Mouse (Mus musculus) heart, postnatal 4 days (tissue): ENCODE measurements around the gene Dnm3. TPM values are rescaled to one million over a fixed set of nuclear protein-coding genes. Genes with fewer than 3 reads are reported as not detected.
A peak's percentile ranks its signal among the peaks of the same experiment; 100 is the strongest.

Experiments
- DNase-seq: peaks from one replicate; pipeline ENCODE4 v3.0.0; 2021
- total RNA-seq, 2 experiments: library from RNA; stranded (reverse); gene quantifications; 2 replicates each; pipeline ENCODE4 v1.2.3; 2021

Dnm3 gene
- total RNA-seq, 2 experiments from 2014 or later, result 4.5 to 5.5 TPM

- DNase-seq, result no peak
Measured at GRCm38 (mm10) chr1:162108181-162108671, 369.6 kb downstream of the Dnm3 start.

- no peak for DNase-seq
Measured at GRCm38 (mm10) chr1:162107011-162107606, 370.7 kb downstream of the Dnm3 start.

DNA sequence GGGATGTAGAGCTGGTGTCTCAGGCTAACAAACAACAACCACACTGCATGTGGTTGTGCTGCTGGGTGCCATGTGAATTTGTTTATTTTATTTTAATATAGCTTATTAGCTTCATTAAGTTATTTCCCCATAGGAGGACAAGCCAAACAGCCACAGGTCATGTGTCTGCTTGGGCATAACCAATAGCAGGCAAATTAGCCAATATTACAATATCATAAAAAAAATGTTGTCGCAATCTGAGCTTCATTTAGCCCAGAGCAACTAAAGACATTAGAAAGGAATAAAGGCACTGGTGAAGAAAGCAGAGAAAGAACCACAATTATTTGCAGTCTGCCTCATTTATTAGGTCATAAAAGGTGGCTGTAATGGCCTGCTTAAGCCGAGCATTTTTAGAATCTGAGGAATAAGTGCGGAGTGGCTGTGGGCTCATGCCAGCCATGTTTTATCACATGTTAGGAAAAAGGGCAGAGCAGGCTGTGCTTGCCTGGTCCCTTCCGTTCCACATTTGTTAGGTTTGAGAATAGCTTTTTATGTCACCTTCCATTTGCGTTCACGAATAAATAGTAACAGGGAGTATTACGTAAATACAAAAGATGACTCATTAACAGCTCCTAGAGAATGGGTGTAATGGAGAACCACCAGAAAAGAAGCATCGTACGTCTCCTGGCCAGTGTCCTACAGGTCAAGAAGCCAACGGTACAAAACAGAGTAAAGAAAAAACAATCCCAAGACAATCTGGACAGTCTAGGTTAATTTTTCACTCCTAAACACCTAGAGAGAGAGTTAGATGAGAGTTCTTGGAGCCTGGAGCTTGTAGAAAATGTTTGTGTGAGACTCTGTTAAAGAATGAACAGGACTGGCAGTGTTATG is 376.6 kb downstream of the Dnm3 start:
- no peak for DNase-seq

DNA sequence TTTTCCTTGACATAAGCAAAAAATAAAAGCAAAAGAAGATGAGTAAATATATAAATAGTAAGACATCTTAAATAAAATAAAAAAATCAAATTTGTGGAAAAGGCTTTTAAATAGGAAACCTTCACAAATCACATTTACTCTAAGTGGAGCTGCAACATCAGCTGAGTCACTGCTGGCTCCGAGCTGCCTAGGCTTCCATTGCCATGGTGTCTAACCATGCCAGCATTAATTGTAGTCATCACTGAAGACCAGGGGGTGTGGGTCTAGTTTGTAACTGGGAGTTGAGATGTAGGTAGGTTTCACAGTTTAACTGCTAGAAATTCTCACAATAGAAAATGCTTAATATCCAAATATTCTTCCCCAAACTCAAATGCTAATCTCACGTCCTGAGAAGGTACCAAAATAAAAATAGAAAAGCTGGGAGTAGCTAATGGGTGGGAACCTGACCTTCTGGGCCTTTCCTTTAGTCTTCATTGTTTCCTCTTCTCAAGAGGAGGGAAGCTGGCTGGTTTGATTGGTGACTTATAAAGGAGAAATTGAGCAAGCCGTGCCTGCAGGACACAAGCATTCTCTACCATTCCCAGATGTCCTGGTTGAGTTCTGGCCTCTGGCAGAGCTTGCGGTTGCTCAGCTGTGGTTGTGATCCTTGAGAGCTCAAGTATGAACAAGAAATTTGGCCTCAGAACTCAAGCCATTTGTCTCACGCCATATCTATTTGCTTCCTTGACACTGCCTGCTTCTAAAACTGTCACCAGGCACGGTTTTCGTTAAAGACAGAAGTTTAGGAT is 377.6 kb downstream of the Dnm3 start:
- no peak for DNase-seq

- DNase-seq, result no peak
Measured at GRCm38 (mm10) chr1:162099203-162099602, 378.6 kb downstream of the Dnm3 start.

- DNase-seq, result no peak
Measured at GRCm38 (mm10) chr1:162094523-162095272, 383.1 kb downstream of the Dnm3 start.

- DNase-seq, result peak; percentile 26
Measured at GRCm38 (mm10) chr1:162093806-162094522, 383.9 kb downstream of the Dnm3 start.

DNA sequence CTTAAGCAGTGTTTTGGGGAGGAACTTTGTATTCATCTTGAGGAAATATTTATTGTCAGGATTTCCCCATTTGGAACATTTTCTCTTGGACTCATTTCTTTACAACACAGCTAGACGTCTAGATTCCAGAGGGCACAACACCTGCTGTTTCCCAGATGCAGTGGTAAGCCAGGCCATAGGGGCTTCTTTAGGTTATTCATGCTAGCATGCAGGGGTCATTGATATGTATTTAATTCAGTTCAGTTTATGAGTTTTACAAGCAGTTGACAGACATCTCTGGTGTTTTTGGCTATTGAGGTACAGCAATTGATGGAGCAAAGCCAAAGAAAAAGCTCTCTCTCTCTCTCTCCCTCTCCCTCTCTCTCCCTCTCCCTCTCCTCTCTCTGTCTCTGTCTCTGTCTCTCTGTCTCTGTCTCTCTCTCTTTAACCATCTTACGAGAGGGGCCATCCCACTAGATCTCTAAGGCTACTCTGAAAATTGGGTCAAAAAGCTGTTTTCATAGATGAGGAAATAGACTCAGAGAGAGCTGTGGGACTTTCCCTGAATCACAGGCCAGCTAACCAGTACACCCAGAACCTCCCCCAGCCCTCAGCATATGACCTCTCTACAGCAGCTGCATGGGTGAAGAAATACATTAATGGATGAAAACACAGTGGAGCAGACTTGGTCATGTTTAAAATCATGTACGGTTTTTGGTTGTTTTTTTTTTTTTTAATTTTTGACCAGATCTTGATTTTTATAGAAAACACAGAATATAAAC is 384.8 kb downstream of the Dnm3 start:
- DNase-seq, result no peak

- DNase-seq, result no peak
Measured at GRCm38 (mm10) chr1:162092401-162092800, 385.4 kb downstream of the Dnm3 start.

DNA sequence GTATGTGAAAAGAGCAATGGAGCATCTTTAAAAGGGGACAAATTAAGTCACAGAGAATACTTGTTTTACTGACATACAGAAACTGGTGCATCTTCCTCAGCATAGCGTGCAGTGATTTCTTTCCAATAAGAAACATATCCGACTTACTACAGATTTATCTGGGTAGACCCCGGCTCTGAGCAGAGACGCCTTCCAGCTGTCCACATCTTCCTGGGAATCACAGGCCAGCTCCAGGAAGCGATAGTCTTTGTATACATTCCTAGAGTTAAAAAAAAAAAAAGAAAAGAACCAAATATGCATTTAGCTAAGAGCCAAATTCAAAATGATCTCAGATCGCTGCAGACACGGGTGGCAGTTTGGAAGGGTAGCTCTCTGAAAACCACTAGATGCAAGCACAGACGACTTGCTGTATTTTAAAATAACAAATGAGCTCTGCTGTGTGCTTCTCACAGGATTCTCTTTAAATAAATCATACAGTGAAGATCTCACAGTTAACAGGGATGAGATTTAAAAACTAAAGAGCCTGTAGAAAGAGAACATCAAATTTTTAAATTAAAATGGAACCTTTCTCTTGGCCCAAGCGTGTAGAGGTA is 393.9 kb downstream of the Dnm3 start:
- DNase-seq, result no peak

GRCm38 (mm10) chr1:162083354-162083753 is 394.5 kb downstream of the Dnm3 start:
- DNase-seq, result no peak

DNA sequence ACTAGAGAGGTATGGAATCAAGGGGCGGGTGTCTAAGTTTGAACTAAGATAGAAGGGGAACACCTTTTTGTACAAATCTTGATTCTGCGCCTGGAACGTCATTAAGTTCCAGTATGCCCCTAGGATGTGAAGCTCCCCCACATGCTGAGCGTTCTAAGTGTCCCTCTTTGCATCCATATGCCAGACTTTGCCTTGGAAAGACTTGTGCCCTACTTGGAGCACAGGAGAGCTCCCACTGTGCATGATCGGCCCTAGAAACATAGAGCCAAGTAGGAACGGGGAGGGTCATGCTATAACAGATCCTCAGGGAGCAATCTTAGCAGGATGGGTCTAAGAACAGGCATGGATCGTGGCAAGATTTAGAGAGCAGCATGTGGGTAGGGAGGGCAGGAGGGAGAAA is 395.1 kb downstream of the Dnm3 start:
- DNase-seq, result no peak

- no peak for DNase-seq
Measured at GRCm38 (mm10) chr1:162081693-162082372, 396.0 kb downstream of the Dnm3 start.

DNA sequence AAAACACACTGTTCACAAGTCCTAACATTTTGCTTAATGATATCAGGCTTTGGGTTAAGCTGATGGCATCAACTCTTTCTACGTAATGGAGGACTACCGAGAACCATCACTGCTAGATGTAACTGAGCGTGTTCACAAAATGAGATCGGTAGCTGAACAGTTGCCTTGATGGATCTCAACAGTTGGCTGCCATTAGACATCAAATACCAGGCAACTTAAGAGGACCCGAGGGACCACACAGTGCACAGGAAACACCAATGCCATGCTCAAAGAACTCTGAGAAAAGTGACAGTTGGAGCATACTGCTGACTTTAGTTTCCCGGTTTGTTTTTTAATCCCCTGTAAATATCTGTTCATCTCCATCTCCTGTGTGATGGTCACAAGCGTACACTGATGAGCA is 397.8 kb downstream of the Dnm3 start:
- DNase-seq, result no peak

DNA sequence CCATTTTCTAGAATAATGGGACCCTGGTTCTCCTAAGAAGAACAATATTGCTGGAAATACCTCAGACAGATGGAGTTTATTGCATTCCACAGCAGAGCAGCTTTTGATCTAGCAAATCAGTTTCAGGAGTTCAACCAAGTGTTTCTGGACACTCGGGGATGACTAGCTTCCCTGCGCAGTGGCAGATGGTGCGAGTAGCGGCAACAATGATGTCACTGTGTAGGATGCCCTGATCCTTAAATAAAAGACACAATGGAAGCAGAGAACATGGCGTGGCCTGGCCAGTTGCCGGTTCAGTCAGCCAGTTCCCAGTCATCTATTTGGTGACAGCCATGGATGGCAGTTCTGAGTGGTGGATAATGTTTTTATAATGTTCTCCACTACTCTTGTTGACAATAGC is 400.4 kb downstream of the Dnm3 start:
- no peak for DNase-seq

- DNase-seq, result peak; percentile 22
Measured at GRCm38 (mm10) chr1:162076581-162077001, 401.2 kb downstream of the Dnm3 start.

DNA sequence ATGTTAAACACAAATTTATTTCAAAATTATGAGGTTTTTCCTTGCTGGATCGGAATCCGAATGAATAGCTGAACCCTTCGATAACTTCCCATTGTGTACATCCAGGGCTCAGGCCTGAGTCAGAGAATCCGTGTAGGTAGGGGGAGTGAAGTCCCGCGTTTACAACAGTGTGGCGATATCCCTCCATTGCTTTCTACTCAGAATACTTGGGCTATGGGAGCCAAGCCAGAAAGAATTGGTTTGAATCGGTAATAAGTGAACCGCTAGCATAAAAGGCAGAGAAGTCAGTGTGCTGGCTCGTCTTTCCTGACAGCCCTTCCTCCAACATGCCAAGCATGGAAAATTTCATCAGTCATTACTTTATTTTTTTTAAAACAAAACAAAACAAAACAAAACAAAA is 402.0 kb downstream of the Dnm3 start:
- no peak for DNase-seq

DNA sequence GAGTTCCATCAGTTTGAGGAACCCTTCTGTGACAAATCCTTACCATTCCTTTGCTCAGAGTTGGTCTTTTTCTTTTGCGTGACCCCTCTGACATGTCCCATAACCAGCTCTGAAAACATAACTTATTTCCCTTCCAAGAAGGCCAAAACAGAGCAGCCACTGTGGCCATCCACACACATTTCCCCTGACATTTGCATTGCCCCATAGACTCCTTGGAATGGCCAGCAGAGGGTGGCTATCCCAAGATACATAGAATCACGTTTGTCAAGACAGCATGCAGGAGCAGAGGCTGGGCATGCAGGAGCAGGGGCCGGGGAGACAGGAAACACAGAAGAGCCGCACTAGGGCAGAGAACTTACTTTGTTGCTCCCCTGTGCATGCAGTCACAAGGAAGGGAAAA is 402.4 kb downstream of the Dnm3 start:
- no peak for DNase-seq

DNA sequence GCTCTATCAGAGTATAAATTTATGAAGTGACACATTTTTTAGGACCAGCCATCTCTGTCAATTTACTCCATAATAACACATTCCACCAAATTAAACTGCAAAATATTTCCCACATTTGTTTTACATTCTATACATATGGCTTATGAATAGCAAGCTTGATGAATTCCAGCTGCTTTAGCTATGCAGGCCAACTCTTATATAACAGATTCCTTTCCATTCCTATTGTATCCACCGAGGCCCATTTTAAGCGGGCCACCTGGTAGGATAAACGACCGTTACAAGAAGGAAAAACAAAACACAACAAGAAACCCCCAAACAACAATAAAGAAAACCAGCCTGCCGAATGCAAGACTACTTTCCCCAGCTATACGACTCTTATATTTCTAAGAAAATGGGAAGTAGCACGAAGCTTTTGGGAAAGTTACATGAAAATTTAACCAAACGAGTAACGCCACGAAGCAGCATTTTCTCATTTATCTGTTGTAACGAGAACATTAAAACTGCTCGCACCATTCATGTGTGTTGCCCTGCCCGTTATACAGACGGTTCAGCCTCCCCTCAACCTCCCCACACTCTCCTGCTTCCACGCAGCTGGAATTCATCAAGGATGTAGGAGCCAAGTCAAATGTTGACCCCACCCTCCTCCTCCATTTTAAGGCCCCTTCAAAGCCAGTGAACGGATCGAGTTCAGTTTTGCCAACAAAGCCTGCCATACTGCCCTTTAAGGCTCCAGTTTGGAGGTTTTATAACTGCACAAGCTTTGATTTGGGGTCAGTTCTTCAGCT is 403.0 kb downstream of the Dnm3 start:
- no peak for DNase-seq
